Mouse (Mus musculus) liver, embryonic 14.5 days (tissue): ENCODE measurements around the gene Bmp4.

Experiments used
- CTCF ChIP-seq: IDR thresholded peaks from 2 replicates; pipeline ENCODE4 v1.5.1; 2016; ENCODE audit warnings: antibody characterized with exemption, low read depth, control low read depth
- EP300 ChIP-seq: IDR thresholded peaks from 2 replicates; pipeline ENCODE4 v1.6.1; 2016; ENCODE audit warnings: antibody characterized with exemption, low read depth

DNA sequence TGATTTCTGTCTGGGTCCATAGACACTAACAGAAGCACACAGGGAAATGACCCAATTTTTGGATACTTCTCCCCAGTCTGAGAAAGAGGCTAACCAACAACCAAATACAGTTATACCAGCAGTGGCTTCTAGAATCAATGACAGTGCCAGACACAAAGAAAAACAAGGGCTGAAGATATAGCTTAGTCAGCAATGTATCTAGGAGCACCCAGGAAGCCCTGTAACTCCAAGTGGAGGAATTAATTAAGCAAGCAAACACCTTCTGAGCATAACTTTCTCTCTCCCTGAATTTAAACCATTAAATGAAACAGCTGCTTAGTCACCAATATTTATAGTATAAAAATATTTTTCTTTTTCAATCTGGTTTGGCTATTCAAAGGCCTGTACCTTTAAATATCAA is 45.7 kb downstream of the Bmp4 start:
- TF ChIP-seq CTCF (no peak), EP300 (no peak)
